Mouse (Mus musculus) lung, postnatal 0 days (tissue): ENCODE measurements around the gene Kansl1.

Experiments
- CTCF ChIP-seq: IDR thresholded peaks from 2 replicates; pipeline ENCODE4 v1.5.1; 2016; ENCODE audit warnings: antibody characterized with exemption, mild to moderate bottlenecking
- EP300 ChIP-seq: IDR thresholded peaks from 2 replicates; pipeline ENCODE4 v1.6.1; 2016; ENCODE audit warnings: antibody characterized with exemption, mild to moderate bottlenecking, control low read depth

- TF ChIP-seq CTCF (no peak), EP300 (no peak)
Observed at GRCm38 (mm10) chr11:104332105-104332504, 136.6 kb downstream of the Kansl1 start.
